Mouse (Mus musculus): ENCODE measurements around the gene Anxa6.

DNA sequence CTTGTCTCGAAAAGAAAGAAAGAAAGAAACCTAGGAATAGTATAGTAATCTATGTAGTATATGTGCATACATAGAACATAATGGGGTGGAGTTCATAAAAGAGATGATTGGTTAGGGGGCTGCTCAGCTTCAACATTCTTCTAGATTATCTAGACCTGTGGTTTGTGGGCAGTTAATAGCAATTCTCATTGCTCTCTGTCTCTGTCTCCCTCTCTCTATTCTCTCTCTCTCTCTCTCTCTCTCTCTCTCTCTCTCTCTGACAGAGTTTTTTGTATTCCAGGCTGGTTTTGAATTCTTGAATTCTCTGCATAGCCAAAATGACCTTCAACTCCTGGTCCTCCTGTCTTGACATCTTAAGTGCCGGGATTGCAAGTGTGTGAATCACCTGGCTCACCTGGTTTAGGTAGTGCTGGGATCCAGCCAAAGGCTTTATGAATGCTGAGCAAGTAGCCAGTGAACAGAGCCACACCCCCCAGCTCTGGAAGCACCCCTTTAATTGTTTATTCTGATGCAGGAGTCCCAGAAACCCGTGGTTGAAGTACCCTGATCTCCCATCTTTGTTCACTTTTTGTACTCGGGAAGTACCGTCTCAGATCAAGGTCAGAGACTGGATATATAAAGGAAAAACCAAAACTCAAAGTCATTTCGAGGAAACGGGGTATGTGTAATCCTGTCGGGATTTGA lies 61.7 kb downstream of the Anxa6 start:
- TF ChIP-seq GATA1 (IDR thresholded peaks at IDR 0.05; ENCODE audit: borderline replicate concordance, low read length) (no peak), FLI1 (IDR thresholded peaks at IDR 0.05; ENCODE audit: low read length) (no peak)

Measured in megakaryocyte, embryonic 14.5 days (primary cell).